Mouse (Mus musculus) embryo, embryonic 10 days (tissue): Measurements from ENCODE around the gene Anp32a.

ENCODE experiments used
- DNase-seq: peaks from one replicate; pipeline ENCODE4 v3.0.0-alpha.2; 2015; ENCODE audit warnings: low spot score

Gene Anp32a

DNA sequence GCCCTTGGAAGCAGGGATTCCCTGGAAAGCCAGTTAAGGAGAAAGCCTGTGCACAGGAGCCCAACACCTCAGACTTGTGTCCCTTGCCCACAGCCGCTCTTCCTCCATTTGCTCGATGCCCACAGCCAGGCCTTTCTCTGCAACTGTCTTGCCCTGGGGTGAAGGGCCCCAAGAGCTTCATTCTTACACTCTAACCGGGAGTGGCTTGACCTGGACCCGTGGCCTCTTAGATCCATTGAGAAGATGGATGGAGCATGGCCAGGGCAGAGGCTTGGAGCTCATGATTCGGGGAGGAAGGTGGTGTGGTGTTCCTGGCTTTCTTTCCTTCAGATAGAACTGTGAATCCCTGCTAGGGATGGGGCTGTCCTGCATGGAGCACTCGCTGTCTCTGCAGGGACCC is 28.1 kb downstream of the Anp32a start:
- no peak for DNase-seq

DNA sequence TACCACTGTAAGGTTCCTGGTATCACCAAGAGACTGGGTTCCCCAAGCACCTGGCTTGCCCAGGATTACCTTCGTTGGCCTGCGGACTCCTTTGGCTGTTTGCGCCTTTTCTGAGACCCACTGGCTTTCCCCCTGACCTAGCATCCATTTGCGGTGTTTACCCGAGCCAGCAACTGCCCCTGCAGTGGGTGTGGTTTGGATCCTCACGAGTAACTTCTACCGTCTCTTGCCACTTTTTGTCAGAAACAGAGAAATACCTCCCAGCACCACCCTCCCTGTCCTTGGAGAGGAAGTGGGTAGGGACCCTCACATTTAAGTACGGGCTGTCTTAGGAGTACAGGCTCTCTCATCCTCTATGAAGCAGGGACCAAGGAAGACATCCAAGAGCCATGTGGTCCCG is 29.1 kb downstream of the Anp32a start:
- no peak for DNase-seq

- no peak for DNase-seq
These were observed 29.7 kb downstream of the Anp32a start for GRCm38 (mm10) chr9:62370648-62371280.

- DNase-seq: no peak
These were observed 30.9 kb downstream of the Anp32a start for GRCm38 (mm10) chr9:62371745-62372555.

GRCm38 (mm10) chr9:62372556-62373221 is 31.6 kb downstream of the Anp32a start:
- no peak for DNase-seq

DNA sequence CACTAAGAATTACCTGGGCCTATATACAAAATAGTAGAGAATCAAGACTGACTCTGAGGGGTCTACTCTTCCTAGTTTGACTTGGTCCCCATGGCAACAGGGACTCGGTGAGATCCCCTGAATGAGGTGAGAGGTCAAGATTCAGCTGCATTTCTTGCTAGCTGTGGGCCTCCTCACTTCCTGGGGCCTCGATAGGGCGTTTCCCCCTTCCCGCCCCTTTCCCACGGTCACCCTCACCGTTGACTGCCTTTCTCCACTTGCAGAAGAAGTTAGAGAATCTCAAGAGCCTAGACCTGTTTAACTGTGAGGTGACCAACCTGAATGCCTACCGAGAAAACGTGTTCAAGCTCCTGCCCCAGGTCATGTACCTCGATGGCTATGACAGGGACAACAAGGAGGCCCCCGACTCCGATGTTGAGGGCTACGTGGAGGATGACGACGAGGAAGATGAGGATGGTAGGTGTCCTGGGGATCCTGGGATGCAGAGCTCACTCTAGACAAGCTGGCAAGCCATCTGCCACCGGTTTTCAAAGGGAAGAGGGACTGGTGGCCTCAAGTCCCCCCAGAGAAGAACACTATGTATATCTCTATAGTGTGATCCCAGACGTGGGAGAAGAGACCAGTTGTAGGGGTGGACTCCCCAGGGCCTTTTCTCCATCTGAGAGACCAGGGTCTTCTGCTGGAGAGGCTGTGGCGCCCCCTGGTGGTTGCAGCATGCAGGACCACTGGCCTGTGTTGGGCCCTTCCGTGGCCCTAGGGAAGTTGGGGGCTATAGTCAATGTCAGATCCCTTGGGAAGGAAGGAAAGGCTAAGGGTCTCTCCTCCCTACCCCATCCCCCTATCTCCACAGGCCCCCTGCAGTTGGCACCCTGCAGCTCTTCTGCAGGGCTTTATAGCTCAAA is 32.4 kb downstream of the Anp32a start:
- peak; percentile 49 for DNase-seq

DNA sequence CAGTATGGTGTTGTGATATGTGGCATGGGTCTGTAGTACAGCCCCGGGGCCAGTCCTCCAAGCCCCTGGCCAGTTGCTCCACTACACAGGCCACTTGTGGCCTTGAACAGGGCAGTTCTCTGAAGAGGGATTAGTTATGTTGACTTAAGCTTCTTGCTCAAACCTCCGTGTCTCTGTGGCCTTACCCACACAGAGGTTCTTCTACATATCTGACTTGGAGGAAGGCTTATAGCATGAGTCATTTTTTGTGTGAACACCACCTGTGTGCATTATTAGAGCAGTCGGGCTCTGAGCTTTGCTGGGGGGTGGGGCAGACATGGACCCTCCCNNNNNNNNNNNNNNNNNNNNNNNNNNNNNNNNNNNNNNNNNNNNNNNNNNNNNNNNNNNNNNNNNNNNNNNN is 33.2 kb downstream of the Anp32a start:
- no peak for DNase-seq

DNA sequence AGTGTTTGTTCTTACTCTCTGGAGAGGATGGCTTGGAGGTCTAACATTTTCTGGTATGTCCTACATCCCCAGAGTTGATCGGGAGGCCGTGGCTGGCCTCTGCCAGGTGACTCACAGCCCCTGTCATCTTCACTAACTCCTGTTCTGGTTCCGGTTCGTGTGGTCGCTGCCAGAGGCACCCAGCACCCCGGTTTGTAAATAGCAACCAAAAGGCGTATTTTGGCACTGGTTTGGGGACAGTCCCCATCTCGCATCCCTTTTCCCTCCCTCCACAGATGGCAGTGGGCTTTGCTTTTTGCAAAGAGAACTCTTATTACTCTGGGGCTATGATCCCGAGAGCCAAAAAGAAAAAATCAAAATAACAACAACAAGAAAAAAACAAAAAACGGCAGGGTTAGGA is 36.8 kb downstream of the Anp32a start:
- DNase-seq: no peak

- DNase-seq: no peak
These were observed 39.3 kb downstream of the Anp32a start for GRCm38 (mm10) chr9:62380351-62380750.

- DNase-seq: peak; percentile 34
These were observed 40.4 kb downstream of the Anp32a start for GRCm38 (mm10) chr9:62381402-62381913.

- DNase-seq: no peak
These were observed 41.5 kb downstream of the Anp32a start for GRCm38 (mm10) chr9:62382519-62383084.

DNA sequence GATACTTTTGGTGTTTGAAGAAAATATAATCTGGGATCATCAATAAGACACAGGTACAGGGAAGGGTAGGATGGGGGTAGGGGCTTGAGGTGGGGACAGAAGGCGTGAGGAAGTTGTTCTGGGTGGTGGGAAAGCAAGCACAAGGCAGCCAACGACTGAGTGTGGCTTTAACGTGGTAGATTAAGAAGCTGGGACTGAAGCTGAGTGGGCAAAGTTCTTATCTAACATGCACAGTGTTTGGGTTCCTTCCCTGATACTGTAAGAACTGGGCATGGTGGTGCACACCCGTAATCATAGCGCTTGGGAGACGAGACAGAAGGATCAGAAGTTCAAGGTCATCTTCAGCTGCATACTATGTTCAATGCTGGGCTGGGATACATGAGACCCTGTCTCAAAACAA is 44.0 kb downstream of the Anp32a start:
- DNase-seq: no peak

DNA sequence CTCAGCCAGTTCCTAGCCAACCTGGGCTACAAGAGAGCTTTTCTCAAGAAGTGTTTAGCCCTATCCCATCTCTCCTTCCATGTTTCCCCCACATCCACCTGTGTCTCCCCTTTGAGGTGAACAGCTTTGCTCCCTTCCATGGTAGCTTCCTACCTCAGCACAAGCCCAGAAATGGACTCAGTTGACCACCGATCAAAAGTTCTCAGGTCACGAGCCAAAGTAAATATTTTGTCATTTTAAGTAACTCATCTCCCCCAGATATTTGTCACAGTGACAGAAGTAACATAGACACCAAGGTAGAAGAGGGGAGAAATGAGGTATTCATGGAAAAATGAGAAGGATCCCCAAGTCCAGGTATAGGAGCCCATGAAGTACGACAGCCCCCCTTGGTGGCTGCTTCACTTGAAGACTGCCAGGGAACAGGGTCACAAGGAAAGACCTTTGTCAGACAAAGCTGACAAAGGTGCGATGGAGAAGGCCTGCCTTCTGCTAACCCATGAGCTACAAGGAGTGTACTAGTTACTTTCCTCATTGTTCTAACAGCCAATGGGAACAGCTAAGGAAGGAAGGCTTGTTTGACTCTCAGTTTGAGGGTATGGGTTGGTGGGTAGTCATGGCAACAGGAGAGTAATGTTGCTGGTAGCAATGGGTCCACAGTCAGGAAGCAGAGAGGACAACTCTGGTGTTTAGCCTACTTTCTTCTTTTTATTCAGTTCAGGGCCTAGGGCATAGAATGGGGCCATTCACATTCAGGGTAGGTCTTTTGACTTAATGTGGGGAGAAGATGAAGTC is 44.8 kb downstream of the Anp32a start:
- DNase-seq: no peak

- no peak for DNase-seq
These were observed 48.6 kb downstream of the Anp32a start for GRCm38 (mm10) chr9:62389735-62390134.

DNA sequence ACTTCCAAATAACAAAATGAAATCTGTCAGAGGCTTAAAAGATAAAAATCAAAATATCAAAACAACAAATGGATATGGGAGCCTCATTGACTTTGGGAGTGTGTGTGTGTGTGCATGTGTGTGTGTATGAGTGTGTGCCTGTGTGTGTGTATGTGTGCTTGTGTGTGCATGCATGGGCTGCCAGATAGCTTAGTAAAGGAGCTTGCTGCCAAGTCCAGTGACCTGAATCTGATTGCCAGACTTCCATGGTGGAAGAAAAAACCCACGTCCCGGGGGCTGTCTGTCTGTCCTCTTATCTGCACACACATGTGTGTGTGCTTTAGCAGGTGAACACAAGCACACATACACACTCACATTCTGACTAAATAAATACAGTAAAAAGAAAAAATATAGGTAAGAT is 52.4 kb downstream of the Anp32a start:
- no peak for DNase-seq

GRCm38 (mm10) chr9:62394163-62394562 is 53.1 kb downstream of the Anp32a start:
- no peak for DNase-seq

DNA sequence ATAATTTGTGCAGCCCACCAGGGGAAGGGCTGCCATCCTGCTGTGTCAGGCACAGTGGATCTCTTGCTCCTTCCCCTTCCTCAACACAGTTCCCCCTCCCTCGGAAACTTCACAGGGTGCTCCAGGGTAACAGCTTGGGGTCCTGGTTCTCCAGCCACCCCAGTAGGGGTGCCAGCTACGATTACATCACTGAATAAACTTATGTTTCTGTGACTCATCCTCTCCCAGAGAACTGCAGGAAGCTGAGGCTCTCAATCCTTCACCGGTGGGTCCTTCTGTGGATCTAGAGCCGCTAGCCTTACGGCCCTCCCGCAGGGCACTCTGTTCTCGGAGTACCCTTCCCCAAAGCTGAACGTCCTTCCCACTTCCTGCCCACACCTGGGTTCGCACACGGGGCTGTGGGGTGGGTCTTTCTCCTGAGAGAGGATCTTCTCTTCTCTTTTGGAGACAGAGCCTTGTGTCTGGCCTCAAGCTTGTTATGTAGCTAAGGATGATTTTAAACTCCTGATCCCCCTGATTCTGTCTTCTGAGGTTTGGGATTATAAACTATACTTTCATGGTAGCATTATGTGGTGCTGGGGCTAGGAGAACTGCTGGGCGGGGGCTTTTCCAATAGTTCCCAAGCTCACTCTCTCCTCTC is 59.6 kb downstream of the Anp32a start:
- no peak for DNase-seq

GRCm38 (mm10) chr9:62401589-62401988 is 60.5 kb downstream of the Anp32a start:
- DNase-seq: no peak

DNA sequence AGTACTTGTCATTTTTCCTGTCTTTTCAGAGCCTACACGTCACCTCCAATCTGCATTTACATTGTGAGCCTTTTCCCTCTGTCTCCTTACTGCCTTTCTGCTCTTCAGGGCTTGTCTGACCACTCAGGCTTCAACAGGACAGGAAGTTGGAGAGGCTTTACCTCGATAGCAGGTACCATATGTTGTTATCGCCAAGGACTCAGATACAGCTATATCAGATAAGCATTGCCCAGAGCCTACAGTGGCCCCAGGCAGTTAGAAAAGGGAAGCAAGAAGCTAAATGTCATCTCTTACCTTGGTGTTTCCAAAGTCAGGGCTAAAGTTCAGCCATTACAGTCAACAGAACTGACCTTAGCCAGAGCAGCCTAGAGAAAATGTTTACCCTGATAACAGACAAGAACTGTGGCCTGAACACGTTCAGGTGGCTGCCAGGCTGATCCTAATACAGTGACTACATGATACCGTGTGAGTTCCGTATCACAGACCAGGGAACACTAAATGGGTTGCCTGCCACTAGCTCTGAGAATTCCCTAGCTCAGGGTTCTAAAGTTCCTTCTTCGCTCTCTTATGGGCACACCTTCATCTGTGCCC is 65.4 kb downstream of the Anp32a start:
- no peak for DNase-seq
